Mouse (Mus musculus) right cerebral cortex, postnatal 14 days (tissue): ENCODE results near the gene Gm28048.

Source experiments
- DNase-seq: peaks from one replicate; pipeline ENCODE4 v3.0.0; 2022

The Gm28048 gene

DNA sequence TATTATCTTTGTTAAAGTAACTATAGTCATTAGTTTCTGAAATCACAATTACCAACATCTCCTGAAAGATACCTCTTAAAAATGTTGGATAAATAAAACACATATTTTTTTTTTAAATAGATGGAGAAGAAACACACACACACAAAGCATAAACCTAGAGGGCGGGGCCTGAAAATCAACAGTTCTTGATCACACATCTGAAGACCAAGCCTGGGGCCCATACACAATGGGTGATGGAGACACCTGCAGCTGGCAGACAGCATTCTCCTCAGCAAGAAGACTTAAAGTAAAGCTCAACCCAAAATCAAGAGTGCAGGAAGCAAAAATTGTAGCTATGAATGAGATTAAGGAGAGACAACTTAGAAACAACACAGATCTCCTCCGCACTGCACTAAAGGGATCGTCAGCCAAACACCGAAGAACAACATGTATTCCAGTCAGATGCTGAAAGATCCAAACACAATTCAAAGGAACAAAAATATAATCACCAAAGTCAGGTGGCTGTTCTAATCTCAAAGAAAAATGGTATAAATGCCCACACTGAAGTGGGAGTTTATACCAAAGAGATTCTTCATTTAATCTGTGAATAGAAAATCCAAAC is 44.1 kb downstream of the Gm28048 start:
- no peak for DNase-seq

DNA sequence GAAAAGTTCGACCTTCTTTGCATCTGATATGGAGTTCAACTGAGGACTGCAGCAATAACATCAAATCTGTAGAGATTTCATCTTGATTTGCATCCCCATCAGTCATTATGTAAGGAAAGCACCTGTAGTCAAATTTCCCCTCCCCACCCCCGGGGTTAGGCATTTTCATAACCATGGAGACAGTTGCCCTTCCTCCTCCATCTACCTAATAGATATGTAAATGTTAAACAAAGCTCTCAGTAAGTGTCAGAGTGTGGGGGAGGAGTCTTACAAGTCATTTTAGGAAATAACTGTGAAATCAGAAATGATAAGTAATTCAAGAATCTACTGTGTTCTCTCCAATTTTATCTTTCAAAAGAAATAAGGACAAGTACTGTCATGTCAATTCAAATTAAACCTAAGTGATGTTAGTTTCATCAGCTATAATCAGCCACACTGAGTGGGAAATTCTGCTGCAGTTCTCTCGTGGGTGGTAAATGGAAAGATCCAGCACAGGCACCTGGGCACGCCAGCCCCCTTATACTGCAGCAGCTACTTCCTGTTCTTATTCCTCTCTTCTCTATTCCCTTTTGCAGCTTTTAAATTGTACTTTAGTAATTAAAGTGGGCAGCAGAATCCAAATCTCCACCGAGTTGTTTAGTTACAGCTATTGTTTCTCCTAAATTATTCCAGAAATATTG is 45.3 kb downstream of the Gm28048 start:
- DNase-seq: no peak

DNA sequence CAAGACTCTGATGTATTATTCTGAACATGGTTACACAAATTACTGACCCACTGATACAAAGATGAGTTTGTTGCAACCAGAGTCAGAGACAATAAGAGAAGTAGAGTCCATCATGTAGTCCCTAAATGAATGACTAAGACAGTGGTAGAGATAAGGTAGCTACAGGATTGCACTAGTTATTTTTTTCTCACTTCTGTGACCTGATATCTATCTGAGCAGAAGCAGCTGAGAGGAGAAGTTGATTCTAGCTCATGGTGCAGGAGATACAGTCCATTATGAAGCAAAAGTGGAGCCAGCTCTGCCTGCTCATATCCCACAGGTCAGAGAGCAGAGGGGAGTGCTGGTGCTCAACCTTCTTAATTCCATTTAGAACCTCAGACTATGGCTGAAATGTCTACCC is 49.7 kb downstream of the Gm28048 start:
- no peak for DNase-seq

DNA sequence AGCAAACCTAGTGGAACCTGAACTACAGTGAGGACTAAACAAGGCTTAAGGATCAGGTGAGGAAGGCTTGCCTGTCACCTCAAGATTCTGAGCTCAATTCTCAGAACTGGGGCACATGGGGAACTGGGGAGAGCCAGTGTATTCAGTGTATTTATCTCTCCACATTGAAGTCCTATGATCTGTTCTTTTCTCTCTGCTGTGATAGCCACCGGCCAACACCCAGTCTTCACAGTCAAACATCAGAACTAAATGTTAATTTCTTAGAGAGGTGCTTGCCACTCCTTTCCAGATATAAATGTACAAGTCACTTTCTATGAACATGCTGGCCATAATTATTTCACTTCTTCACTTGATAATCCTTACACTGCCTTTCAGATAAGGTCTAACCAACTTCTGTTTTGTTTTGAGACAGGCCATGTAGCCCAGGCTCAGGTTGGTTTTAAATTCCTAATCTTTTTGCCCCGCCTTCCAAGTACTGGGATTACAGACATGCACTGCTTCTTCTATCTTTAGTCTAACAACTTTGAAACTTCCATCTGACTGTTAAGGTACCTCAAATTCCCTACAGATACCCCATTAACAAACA is 50.5 kb downstream of the Gm28048 start:
- DNase-seq: no peak

DNA sequence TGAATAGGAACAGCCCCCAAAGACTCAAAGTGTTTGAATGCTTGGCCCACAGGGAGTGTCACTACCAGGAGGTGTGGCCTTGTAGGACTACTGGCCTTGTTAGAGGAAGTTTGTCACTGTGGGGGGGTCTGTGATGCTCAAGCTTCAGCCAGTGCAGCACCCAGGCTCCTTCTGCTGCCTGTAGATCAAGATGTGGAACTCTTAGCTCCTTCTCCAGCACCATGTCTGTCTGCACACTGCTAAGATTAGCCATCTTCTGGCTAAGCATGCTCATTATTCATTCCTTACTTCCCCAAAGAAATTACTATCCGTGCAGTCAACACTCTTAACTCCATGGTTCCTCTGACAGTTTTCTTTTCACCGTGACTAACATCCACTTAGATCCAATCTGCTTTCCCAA is 51.8 kb downstream of the Gm28048 start:
- no peak for DNase-seq

DNA sequence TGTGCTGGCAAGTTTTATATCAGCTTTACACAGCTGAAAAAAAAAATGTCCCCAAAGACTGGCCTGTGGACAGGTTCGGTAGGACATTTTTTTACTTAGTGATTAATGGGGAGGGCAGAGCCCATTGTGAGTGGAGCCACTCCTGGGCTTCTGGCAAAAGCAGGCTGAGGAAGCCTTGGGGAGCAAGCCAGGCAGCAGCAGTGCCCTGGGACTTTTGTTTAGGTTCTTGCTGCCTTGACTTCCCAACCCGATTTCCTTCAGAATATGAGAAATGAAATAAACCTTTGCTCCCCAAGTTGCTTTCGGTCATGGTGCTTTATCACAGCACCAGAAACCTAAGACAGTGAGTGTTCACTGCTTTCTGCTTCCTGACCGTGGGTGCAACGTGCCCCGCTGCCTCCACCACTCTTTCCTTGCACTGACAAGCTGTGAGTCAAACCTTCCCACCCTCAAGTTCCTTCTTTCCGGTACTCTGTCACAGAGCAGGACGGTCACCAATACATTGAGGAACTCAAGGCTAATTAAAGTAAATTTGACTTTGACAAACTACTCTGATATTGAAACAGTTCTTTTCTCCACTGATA is 53.2 kb downstream of the Gm28048 start:
- no peak for DNase-seq

DNA sequence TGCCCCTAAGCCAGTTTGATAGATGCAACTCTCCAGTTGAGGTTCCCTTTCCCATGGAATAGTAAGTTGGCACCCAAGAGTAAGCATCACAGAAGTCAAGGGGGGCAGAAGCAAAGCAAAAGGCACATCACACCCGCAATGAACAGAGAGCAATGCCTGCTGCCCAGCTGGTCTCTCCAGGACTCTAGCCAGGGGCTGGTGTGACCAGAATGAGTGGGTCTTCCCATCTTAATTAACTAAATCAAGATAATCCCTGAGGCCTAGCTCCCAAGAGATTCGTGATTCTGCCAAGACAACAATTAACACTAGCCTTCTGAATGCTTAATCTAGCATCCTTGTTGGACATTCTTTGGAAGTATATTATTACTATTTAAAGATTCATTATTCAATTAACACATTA is 58.3 kb downstream of the Gm28048 start:
- no peak for DNase-seq

DNA sequence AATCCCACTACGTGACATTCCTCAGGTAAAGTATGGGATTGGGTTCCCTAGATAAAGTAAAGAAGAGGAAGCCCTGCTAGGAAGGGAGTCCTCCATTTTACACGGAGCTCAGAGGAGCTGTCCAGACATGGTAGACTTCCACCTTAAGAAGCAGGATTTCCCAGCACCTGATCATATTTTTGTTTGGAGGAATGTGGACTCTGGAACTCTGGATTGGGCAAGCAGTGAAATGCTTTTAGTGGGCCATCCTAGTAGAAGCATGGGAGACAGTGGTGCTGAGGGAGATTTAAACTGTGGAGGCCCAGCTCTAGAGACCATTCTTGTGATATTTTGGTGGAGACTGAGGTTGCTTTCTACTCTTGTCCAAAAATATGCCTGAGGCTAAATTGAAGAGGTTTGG is 59.3 kb downstream of the Gm28048 start:
- no peak for DNase-seq

DNA sequence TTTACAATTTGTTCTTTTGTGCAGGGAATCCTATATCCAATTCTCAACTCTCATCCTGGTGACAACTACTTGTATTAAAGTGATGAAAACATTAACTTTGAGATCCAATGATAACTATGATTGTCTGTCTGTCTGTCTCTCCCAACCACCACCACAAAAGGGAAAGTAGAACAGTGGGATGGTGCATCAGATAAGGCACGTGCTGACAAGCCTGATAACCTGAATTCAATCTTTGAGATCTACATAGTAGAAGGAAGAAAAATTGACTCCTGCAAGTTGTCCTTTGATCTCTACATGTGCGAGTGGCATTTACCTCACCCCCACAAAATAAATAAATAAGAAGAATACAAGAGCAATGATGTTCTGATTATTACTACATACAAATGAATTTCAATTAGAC is 62.6 kb downstream of the Gm28048 start:
- no peak for DNase-seq

DNA sequence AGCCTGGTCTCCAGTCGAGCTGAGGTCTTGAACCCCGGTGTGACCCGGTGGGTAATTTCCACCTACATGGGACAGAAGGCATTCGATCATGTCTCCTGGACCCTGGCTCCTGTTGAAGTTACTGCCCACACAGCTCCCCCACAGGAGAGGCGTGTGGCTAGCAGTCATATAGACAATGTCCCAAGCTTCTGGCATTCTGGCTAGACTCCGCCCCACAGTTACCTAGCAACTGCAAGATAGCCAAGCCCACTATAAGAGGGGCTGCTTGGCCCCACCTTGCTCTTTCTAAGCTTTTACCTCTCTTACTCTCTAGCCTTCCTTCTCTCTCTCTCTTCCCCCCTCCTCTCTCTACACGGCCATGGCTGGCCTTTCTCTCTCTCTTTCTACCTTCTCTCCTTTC is 64.1 kb downstream of the Gm28048 start:
- no peak for DNase-seq

DNA sequence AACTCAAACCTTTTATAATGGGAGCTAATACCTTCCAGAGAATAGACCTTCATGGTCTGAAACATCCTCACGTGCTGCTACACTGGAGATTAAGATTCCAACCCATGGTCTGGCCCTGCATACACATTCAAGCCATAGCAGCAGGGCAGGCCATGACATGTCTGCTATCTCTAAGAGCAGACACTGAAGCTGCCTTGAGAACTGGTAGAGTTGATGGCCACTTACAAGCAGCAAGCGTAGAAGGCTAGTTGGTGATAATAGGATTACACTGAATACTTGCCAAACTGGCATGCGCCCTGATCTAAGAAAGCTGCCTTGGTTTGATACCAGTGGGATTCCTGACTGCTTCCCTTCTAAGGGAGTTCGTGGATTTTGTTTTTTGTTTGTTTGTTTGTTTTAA is 68.1 kb downstream of the Gm28048 start:
- no peak for DNase-seq

DNA sequence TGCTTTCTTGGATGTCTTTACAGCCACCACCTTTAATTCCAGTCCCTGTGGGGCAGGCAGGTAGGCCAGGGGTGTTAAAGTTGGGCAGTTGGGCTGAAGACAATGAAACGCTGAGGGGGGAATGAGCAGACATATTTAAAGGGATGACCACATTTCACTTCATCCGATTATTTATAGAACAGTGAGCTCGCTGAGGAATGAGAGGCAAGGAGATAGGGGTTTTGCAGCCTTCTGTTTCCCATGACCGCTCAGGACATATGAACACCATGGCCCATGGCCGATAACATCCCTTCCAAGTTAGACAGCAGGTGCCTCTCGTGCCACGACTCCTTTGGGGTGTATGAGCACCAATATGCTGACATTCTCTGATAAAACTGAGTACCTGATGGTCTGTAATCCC is 70.1 kb downstream of the Gm28048 start:
- DNase-seq: no peak

DNA sequence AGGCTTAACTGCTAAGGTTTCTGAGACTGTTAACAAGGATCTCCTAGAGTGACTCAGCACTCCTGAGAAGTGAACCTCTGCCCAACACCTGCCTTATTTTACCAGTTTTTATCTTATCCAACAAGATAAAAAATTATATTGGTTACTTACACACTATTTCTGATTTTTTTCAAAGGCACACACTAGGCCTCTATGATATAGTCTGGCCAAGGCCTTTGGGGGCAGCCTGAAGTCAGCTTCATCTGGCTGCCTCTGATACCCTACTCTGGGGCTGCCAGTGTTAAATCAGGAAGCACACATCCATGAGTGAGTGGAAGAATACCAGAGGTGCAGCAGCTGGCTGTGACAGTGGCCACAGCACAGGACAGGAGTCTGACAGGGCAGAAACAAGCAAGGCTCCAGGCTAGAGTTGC is 75.4 kb downstream of the Gm28048 start:
- DNase-seq: no peak

DNA sequence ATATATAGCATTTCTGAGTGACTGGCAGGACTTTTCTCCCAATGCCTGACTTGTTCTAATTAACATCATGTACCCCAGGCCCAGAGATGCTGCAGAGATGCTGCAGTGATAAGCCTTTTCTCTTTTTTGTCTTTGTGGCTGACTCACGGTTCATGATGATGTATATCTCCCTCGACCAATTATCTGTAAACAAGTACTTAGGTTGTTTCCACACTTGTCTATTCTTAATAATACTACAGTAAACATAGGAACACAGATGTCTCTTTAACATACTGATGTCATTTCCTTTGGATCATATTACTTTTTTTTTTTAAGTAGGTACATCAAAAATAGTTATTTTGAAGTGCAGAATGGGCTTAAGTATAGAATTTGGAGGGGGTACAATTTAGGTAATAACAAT is 79.0 kb downstream of the Gm28048 start:
- DNase-seq: no peak

DNA sequence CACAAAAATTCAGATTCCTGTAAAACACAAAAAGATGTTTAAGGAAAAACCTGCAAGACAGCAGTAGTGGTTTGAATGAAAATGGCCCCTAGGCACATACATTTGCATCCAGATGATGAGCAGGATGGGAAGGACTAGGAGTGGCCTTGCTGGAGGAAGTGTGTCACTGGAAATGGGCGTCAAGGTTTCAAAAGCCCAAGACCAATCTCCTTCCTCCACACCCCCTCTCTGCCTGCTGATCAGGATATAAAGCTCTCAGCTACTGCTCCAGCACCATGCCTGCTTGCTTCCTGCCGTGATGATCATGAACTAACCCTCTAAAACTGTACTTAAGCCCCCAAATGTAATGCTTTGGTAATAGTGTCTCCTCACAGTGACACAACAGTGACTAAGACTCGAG is 81.8 kb downstream of the Gm28048 start:
- DNase-seq: no peak

DNA sequence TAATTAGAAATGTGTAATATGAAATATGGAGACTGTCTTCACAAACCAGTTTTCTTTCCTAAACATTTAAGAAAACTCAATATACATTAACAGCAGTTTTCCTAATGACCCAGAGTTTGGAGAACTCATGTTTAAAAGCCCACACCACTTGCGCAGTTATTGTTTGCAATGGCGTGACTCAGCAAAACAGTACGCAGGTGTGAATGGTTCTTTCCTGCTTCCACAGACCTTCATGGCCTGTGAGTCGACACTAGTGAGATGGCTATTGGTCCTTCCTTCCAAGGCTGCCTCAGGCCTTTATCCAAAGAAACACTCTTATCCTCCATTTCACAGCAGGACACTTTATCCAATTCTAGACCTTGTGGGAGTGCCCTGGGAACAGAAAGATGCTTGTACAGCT is 84.2 kb downstream of the Gm28048 start:
- DNase-seq: no peak

DNA sequence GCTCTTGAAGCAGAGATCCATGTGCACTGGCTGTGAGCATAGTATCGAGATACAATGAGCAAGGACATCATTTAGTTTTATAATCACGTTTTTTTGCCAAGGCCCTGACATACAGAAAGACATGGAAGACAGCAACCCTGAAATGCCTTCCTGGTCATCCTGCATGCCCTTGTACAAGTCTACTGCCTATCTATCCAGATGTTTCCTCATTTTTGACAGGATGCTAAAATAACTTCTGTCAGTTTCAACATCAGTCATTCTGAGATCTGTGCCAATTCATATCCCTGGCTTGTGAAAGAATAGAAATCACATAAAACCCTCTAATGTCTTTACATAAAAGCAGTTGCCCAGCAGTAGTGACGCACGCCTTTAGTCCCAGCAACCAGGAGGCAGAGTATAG is 84.8 kb downstream of the Gm28048 start:
- no peak for DNase-seq

DNA sequence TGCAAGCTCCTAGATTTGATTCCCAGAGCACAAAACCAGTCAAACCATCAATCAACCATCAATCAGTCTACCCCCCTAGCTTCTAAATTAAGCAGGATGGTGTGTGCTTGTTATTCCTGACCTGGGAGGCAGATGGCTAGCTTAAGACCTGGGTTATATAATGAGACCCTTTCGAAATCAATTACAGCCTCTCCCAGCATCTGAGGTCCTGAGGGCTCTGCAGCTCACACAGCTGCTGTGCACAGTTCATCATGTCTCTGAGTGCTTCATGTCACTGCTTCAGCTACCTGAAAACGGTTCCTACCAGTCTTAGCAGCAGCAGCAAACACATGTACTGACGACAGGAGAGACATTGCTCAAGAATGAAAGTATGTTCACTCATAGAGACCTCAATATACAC is 88.8 kb downstream of the Gm28048 start:
- no peak for DNase-seq

DNA sequence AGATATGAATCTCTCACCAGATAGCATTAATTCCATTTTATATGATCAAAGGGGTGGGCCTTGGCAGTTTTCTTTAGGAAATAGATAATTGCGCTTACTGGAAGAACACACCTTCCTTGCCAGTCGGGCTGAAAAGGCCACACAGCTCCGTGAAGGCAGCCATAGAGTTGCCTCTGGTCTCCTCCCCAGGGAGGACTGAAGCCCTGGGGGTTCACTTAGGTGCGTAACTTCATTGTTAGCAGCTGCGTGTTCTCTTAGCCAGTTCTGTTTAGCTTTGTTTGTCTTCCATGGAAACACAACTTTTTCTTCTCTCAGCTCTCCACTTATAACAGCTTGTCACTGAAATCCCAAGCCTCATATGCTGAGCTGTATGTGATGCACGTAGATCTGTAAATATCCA is 89.4 kb downstream of the Gm28048 start:
- no peak for DNase-seq

DNA sequence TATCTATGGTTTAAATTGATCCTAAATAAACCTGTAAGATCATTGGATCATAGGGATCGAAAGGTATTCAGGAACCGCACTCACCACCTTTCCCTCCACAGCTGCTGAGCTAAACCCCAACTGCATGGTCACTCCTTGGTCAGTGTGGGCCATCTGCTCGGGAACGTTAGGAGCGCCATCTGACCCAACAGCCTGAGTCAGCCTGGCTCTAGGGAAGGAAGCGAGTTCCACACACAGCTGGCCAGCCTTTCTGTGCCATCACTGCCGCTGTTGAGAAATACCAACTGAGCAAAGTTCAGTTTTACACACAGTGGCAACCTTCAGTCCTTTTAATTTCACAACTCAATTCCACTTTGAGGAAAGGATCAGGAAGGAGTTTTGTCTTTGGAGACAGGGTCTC is 90.0 kb downstream of the Gm28048 start:
- no peak for DNase-seq

DNA sequence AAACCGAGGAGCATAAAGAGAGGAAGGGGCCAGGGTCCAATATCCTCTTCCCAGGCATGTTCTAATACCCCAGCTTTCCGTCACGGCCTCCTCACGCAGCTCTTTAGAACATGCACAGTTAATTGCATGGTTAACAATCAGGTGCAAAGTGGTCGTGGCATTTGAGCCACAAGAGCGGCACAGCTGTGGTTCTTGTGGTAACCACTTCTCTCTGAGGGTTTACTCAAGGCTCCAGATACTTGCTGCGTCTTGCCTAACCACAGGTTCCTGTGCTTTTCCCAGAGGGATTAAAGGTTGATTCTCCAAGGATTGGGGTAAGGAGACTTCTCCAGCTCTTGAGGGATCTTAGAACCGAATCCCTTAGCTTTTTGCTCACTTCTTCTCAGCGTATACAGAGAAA is 90.6 kb downstream of the Gm28048 start:
- DNase-seq: no peak

DNA sequence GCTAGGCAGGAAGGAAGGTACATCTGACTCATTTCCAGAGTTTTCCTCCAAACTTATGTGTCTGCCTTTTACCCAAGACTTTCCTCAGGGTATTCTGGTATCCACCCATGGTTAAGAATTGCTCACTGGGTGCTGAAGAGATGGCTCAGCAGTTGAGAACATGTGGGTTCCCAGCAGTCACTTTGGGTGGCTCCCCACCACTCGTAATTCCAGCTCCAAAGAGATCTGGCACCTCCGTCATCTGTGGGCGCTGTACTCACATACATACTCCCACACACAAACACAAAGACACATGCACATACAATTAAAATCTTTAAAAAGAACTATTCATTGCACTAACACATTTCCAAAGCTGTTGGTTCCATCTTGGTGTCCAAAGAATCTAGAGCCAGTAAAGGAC is 92.7 kb downstream of the Gm28048 start:
- no peak for DNase-seq

DNA sequence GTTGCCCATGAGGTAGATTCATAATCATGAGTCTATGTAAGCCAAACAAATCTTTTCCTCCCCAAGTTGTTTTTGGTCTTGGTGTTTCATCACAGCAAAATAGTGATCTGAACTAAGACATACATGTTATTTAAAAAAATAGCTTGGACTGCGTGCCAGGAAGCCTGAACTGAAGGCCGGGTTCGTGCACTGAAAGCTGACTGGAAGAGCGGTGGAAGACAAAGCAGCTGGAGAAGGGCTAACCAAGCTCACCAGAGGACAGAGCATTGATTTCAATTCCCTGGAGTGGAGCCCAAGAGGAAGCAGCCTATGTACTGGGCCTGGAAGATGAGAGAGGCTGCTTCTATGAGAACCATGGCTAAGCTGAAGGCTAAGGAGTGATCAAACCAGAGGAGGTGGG is 94.9 kb downstream of the Gm28048 start:
- DNase-seq: no peak

DNA sequence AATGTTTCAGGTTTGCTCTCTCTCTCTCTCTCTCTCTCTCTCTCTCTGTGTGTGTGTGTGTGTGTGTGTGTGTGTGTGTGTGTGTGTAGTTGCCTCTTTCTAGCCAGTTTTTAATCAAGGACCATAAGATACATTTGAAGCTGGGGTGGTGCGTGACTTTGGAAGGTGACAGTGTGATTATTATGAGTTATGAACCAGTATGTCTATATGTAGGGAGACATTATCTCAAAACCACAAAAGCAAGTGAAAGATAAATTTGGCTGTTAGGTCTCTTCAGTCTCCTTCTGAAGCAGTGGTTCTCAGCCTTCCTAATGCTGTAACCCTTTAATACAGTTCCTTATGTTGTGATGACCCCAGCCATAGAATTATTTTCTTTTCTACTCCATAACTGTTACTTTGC is 96.5 kb downstream of the Gm28048 start:
- DNase-seq: no peak

DNA sequence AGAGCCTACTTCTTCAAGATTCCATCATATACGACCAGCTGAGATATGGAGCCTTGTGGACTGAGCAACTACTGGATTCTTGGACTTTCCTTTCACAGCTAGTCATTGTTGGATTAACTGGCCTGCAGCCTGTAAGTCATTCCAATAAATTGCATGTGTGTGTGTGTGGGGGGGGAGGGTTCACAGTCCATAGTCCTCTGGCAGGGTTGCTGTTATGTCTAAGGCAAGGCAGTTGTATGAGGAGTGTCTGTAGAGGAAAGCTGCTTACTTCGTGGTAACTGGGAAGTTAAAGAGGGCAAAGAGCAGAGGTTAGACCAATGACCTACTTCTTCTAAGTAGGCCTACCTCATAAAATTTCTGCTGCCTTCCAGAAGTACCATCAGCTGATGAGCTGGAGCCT is 98.2 kb downstream of the Gm28048 start:
- no peak for DNase-seq
